Mouse (Mus musculus): ENCODE results near the gene Ranbp1.
"Not testable (repeated sequence)": the region's sequence is repeated elsewhere in the genome, so short reads cannot be mapped to it uniquely, and the experiment has no call there.

Ranbp1 gene

GRCm38 (mm10) chr16:18248433-18249363 is at the start of gene Ranbp1, which contains the start of gene Trmt2a:
Gene Ranbp1, minus strand, starts transcription at chr16:18248732.
Gene Trmt2a, plus strand, starts transcription at chr16:18248679.
- DNase-seq (ENCODE audit: low read depth in 1 of 2, low spot score in 2 of 2), result peak; percentile 97 to 98

GRCm38 (mm10) chr16:18289614-18290013 is 41.1 kb upstream of the Ranbp1 start:
- not testable (repeated sequence) for DNase-seq (ENCODE audit: low read depth in 1 of 2, low spot score in 2 of 2)

GRCm38 (mm10) chr16:18289067-18289588 is 40.6 kb upstream of the Ranbp1 start, which contains the start of gene Dgcr8:
Gene Dgcr8, minus strand, starts transcription at chr16:18289246.
- DNase-seq (ENCODE audit: low read depth in 1 of 2, low spot score in 2 of 2), result peak; percentile 93 to 96

- DNase-seq (ENCODE audit: low read depth in 1 of 2, low spot score in 2 of 2), result no peak
Observed at GRCm38 (mm10) chr16:18288581-18289061, 40.1 kb upstream of the Ranbp1 start.

- no peak for DNase-seq (ENCODE audit: low read depth in 1 of 2, low spot score in 2 of 2)
Observed at GRCm38 (mm10) chr16:18288166-18288565, 39.6 kb upstream of the Ranbp1 start.

GRCm38 (mm10) chr16:18275166-18275565 is 26.6 kb upstream of the Ranbp1 start:
- no peak for DNase-seq (ENCODE audit: low read depth in 1 of 2, low spot score in 2 of 2)

- DNase-seq (ENCODE audit: low read depth in 1 of 2, low spot score in 2 of 2), result no peak
Observed at GRCm38 (mm10) chr16:18268182-18268581, 19.6 kb upstream of the Ranbp1 start.

GRCm38 (mm10) chr16:18265024-18265423 is 16.5 kb upstream of the Ranbp1 start:
- no peak for DNase-seq (ENCODE audit: low read depth in 1 of 2, low spot score in 2 of 2)

- DNase-seq (ENCODE audit: low read depth in 1 of 2, low spot score in 2 of 2), result no peak
Observed at GRCm38 (mm10) chr16:18258221-18258620, 9.7 kb upstream of the Ranbp1 start, which contains the start of gene Gm49776. Gene Gm49776, minus strand, starts transcription at chr16:18258321.

- DNase-seq (ENCODE audit: low read depth in 1 of 2, low spot score in 2 of 2), result no peak
Observed at GRCm38 (mm10) chr16:18253866-18254265, 5.3 kb upstream of the Ranbp1 start.

- no peak for DNase-seq (ENCODE audit: low read depth in 1 of 2, low spot score in 2 of 2)
Observed at GRCm38 (mm10) chr16:18252736-18253135, 4.2 kb upstream of the Ranbp1 start.

GRCm38 (mm10) chr16:18250828-18251790 is 2.6 kb upstream of the Ranbp1 start:
- DNase-seq (ENCODE audit: low read depth in 1 of 2, low spot score in 2 of 2), result no peak

GRCm38 (mm10) chr16:18250231-18250630 is 1.7 kb upstream of the Ranbp1 start:
- no peak for DNase-seq (ENCODE audit: low read depth in 1 of 2, low spot score in 2 of 2)

- DNase-seq (ENCODE audit: low read depth in 1 of 2, low spot score in 2 of 2), result peak; percentile 59 to 66
Observed at GRCm38 (mm10) chr16:18249364-18249967, 934 bp upstream of the Ranbp1 start.

- DNase-seq (ENCODE audit: low read depth in 1 of 2, low spot score in 2 of 2), result peak in 1 of 2 experiments; percentile 10
Observed at GRCm38 (mm10) chr16:18247521-18248399, 772 bp downstream of the Ranbp1 start.

GRCm38 (mm10) chr16:18241581-18241980 is 7.0 kb downstream of the Ranbp1 start:
- no peak for DNase-seq (ENCODE audit: low read depth in 1 of 2, low spot score in 2 of 2)

GRCm38 (mm10) chr16:18236676-18237501 is 11.6 kb downstream of the Ranbp1 start:
- DNase-seq (ENCODE audit: low read depth in 1 of 2, low spot score in 2 of 2), result no peak

GRCm38 (mm10) chr16:18235389-18236065 is 13.0 kb downstream of the Ranbp1 start:
- DNase-seq (ENCODE audit: low read depth in 1 of 2, low spot score in 2 of 2), result no peak
